Mouse (Mus musculus) skeletal muscle tissue, adult 2 months (tissue): ENCODE results near the gene Dynlt1a.
A peak's percentile ranks its signal among the peaks of the same experiment; 100 is the strongest.
"Not testable (repeated sequence)": the region's sequence is repeated elsewhere in the genome, so short reads cannot be mapped to it uniquely, and the experiment has no call there.

Experiments
- DNase-seq: peaks from one replicate; pipeline ENCODE4 v3.0.0-alpha.2; 2012; ENCODE audit warnings: low read depth, low spot score

The Dynlt1a gene

DNA sequence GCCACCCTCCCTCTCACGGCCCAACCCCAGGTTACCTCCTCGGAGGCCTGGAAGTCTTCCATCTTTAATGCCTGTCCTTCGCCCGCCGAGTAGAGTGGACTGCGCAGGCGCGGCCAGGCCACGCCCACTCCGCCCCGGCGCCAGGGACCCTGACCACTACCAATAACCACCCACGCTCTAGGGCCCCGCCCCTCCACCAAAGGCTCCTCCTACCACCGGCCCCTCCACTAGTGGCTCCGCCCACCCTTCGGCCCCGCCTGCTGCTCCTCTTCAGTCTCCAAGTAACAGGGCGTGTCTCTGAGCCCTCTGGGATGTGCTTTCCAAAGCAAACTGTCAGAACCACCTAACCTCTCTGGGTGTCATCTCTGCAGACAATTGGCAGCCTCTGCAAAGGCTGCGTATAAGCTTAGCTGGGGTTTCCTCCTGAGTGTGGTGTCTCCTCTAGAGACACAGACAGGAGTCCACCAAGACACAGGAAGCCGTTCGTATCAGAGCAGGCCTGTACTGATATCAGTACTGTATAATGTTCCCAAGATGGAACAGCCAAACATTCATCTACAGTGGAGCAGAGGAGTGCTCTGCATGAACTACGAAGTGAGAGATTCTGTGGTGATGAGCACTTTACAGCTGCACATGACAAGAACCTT is at the start of gene Dynlt1a:
TSS of gene Dynlt1a (minus strand) at position 162 of the 647 bp plus-strand sequence.
- peak; percentile 92 for DNase-seq

DNA sequence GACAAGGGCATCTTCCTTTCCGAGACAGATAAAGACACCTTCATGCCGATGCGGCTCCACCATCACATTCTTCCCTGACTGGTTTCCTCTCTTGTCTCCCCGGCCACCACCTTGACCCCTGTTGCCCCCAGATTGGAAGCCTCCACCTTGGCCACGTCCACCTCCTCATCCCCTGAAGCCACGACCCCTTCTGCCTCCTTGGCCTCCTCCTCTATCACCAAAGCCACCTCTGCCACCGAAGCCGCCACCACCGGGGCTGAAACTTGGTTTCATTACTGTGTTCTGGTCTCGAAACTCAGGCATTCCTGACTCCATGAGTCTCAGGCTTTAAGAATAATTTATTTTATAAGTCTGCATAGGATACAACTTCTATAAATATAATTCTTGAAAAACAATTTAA is 38.0 kb upstream of the Dynlt1a start:
- not testable (repeated sequence) for DNase-seq

DNA sequence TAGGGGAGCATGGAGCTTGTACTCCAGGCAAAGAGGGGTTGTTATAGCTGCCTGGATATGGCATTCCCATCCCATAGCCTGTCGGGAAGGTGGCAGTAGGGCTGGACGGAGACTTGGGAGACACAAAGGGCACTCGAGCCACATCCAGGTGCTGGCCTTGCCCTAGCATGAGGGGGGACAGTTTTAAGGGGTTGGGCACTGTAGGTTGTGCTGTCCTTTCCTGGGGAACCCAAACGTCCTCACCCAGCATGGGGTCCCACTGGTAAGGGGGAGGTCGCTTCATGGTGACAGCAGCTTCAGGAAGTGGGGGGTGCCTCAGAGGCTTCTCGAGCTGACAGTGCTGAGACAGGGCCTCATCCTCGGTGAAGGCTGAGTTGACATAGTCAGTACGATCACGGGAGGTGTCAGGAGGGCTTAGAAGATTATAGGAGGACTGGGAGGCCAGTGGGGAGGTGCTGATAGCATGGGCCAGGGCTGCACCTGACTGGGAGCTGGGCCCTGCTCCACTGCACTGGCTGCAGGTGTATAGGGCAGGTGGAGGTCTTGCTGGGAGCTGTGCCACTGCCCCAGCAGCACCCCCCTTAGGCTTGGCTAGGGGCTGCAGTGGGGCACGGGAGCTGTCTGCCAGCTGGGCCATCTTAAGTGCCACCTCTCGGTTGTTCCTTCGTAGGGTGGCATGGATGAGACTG is 25.4 kb upstream of the Dynlt1a start:
- DNase-seq = not testable (repeated sequence)

DNA sequence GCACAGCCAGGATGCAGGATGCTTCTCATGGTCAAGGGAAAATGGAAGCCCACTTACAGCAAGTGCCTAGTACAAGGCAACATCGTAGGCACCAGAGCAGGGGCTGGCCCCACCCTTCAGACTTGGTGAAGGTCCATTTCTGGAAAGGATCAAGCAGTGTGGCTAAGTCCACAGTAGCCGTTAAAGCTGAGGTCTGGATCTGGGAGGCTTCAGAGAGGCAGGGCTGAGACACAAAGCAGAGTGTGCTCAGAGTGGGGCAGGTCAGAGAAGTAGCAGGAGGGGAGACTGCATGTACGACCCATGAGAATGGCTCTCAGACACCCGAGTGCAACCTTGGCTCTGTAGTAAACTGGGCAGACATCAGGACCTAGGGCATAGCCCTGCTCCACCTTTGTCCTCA is 11.7 kb upstream of the Dynlt1a start:
- DNase-seq = not testable (repeated sequence)

- not testable (repeated sequence) for DNase-seq
These were observed 10.3 kb upstream of the Dynlt1a start for GRCm38 (mm10) chr17:6327554-6327953.

- DNase-seq = not testable (repeated sequence)
These were observed 8.2 kb upstream of the Dynlt1a start for GRCm38 (mm10) chr17:6325543-6325942.

- not testable (repeated sequence) for DNase-seq
These were observed 7.7 kb upstream of the Dynlt1a start for GRCm38 (mm10) chr17:6325021-6325420.

- not testable (repeated sequence) for DNase-seq
These were observed 4.4 kb upstream of the Dynlt1a start for GRCm38 (mm10) chr17:6321778-6322101.

DNA sequence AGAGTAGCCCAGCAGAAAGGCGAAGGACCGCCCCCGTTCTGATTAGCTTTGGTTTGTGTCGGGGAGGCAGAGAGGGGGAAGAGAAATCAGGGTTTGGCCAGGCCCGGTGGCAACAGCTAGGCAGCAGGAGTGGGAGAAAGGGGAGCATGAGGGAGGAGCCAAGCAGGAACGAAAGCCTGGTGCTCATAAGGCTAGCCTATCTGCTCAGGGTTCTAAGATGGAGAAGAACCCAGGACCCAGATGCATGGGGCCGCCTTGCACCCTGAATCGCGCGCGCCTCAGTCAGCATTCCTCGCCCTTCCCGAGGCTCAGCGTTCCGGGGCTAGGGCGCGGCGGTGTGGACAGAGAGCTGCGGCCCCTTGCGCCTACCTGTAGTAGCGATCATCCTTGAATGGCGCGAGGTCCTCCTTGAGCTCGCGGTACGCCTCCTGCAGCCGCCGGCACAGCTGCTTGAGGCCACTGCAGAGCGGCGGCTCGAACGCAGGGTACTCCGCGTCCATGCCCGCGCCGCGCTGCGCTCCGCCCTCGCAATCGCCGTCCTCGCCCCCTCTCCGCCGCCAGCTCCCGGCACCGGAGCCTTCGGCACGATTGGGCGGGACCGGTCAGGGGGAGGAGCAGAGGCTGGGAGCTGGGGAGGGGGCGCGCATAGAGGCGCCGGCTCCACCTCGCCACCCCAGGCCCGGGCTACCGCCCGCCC is 3.9 kb upstream of the Dynlt1a start:
- not testable (repeated sequence) for DNase-seq

DNA sequence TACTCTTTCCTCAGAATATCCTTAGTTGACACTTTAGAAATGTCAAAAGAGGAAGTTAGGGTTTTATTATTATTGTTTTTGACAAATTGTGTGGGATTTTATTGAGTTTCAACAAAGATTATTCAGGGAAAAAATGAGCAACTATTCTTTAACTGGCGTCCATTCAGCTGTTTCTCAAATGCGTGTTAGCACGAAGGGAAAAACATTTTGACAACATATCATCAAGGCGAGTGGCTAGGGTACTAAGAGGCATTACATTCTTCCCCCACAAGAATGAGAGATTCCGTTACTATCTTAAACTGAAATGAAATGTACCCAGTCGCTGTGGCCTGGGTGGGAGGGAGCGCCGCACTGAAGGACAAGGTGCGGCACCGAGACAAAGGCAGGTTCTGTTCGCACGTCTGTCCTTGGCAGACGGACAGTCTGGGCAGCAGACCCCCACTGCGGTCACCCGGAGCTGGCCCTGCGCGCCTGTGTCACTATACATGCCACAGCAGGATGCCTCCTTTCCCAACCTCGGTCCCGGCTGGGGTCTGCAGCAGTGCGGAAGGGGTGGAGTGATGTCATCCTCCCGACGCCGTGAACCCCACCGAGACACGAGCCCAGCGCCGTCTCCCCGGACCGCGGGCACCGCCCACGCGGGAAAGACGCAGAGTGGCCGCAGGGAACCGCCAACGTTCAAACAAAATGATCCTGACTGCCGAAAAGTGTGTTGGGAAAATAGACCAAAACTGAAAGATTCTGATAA is 747 bp downstream of the Dynlt1a start:
- not testable (repeated sequence) for DNase-seq

GRCm38 (mm10) chr17:6315706-6316105 is 1.6 kb downstream of the Dynlt1a start:
- DNase-seq = not testable (repeated sequence)

DNA sequence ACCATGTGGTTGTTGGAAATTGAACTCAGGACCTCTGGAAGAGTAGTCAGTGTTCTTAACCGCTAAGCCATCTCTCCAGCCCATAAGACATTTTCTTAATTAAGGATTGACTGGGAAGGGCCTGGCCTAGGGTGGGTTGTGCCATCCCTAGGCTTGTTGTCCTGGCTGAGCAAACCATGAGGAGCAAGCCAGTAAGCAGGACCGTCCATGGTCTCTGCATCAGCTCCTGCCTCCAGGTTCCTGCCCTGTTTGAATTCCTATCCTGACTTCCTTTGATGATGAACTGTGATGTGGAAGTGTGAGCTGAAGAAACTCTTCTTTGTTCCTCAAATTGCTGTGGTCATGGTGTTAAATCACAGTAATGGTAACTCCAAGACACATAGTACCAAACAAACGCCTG is 2.8 kb downstream of the Dynlt1a start:
- DNase-seq = not testable (repeated sequence)

- not testable (repeated sequence) for DNase-seq
These were observed 4.5 kb downstream of the Dynlt1a start for GRCm38 (mm10) chr17:6312755-6313154.

GRCm38 (mm10) chr17:6311716-6312115 is 5.6 kb downstream of the Dynlt1a start:
- not testable (repeated sequence) for DNase-seq

GRCm38 (mm10) chr17:6306503-6306902 is 10.8 kb downstream of the Dynlt1a start:
- DNase-seq = not testable (repeated sequence)

DNA sequence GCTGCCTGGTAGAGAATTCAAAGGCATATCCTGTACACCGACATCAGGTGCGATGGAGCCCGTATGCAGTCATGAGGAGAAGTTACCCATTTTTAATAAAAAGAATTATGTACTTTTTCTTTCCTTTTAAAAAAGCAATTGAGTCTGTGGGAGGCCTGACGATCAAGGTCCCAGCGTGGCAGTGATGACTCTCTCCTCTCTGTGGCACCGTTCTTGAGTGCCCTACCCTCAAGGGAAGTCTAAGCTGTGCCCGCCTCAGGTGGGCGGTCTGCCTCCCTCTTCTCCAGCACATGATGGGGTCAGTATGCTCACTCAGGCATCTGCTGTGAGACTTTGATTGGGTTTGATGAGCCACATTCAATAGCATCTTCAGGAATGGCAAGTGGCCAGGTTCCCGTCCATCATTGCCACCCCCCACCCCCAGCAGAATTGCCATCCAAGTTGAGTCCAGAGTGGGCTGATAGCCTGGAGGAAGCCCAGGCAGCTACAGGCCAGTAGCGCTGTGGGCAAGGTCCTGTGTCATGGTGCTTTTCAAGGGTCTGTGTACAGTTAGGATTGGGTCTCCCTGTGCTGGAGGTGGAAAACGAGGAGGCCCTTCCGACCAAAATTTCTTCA is 11.5 kb downstream of the Dynlt1a start:
- not testable (repeated sequence) for DNase-seq

DNA sequence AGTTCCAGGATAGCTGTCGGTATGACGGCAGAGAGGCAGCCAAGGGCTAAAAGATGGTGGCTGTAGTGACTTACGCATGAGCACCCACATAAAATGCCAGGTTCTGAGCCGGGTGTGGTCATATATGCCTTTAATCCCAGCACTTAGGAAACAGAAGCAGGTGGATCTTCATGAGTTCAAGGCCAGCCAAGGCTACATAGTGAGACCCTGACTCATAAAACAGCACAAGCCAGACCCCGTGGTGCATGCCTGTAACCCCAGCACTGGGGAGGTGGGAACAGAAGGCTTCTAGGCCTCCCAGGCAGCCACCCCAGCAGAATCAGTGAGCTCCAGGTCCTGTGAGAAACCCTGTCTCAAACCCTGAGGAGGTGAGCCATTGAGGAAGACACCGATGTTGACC is 12.4 kb downstream of the Dynlt1a start:
- not testable (repeated sequence) for DNase-seq

GRCm38 (mm10) chr17:6300190-6300863 is 17.0 kb downstream of the Dynlt1a start:
- DNase-seq = not testable (repeated sequence)

GRCm38 (mm10) chr17:6297060-6297795 is 20.1 kb downstream of the Dynlt1a start:
- not testable (repeated sequence) for DNase-seq

DNA sequence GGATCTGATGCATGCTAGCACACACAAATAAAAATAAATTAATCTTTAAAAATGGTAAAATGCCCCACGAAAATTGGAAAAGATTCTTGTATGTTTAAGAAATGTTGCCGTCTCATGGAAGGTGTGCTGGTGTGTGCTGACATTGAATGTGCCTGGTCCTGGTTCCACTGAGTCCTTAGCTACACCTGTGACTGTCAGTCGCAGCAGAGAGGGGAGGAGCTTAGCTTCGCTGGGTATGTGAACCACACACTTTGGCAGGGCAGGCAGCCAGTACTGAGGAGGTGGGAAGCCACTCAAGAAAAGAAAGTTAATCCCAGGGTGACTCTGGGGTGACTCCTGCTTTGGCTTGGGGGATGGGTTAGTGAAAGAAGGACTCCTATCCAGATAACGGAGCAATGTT is 23.4 kb downstream of the Dynlt1a start:
- not testable (repeated sequence) for DNase-seq
